Mouse (Mus musculus) adrenal gland, adult (tissue): ENCODE measurements at regions not wholly inside any gene's neighbourhood (a gene's known extent, or its start where the extent isn't known, plus 50 kb on each side); places are given as distances from the start of the nearest gene placed in this dataset.

Experiments
- DNase-seq, 2 experiments: peaks; one replicate each; pipeline ENCODE4 v3.0.0; 2022 to 2023; ENCODE audit warnings: low spot score in 1 of 2; ENCODE audit not compliant: inconsistent age in 2 of 2

DNA sequence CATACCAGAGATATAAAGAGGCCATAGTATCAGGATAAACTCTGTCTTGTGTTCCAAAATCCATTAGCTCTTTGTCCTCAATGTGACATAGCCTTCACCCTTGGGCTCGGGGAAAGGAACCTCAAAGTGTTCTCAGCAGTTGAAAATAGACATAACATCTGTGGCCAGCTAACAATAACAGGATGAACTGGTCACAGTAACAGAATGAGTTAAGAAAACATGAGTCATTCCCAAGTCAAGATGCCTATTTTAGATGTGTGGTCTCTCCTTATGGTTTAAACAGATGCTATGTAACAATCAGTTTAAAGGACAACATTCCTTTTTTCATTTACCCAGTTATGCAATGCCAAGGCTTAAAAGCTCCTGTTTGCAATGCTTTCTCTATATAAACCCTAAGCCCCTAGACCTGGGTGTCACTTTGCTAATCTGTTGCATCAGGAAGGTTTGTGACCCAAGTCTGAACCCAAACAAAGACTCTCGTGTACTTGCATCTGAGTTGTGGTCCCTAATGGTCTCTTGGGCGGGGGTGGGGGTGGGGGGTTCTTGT lies 920.5 kb upstream of the Dsel start:
- DNase-seq: no peak

- no peak for DNase-seq
Observed at GRCm38 (mm10) chr1:112779801-112780200, 915.1 kb upstream of the Dsel start.

DNA sequence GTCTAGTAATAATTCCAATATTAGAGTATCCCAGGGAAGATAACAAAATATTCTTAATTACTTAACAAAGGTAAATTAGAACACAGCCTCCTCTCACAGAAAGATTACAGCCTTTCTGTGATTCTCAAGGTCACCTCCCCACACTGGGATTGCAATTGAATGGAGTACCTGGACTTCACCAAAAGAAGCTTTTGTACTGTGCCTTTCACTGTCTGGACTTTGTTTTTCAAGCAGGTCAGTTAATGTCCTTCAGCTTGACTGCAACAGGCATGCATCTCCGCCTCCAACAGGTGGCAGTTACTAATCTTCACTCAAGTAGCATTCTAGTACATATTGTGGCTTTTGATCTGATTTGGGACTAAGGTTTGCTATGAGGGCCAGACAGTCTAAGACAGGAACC lies 913.8 kb upstream of the Dsel start:
- DNase-seq: no peak

- DNase-seq: peak in 1 of 2 experiments; percentile 11
Observed at GRCm38 (mm10) chr1:112750643-112751042, 885.9 kb upstream of the Dsel start.

GRCm38 (mm10) chr1:112748497-112748896 lies 883.8 kb upstream of the Dsel start:
- DNase-seq: peak; percentile 69 to 79

DNA sequence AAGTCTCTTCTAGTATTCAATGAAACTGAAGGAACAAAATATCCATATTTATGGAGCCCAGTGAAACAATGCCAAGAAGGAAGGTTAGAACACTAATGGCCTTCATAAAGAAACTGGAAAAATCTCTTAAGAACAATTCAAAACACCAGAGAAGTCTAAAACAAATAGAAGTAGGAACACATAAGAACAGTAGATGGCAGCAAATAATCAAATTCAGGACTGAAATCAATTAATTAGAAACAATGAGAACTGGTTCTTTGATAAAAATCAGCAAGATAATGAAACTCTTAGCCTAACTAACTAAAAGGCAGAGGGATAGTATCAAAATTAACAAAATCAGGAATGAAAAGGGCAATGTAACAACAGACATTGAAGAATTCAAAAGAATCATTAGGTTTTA lies 839.2 kb upstream of the Dsel start:
- DNase-seq: peak in 1 of 2 experiments; percentile 24

GRCm38 (mm10) chr1:112658960-112659359 lies 794.2 kb upstream of the Dsel start:
- DNase-seq: no peak

- DNase-seq: no peak
Observed at GRCm38 (mm10) chr1:112638342-112638741, 773.6 kb upstream of the Dsel start.
